ENCODE assay signal across 18 mouse cellular contexts in the genomic region with DNA sequence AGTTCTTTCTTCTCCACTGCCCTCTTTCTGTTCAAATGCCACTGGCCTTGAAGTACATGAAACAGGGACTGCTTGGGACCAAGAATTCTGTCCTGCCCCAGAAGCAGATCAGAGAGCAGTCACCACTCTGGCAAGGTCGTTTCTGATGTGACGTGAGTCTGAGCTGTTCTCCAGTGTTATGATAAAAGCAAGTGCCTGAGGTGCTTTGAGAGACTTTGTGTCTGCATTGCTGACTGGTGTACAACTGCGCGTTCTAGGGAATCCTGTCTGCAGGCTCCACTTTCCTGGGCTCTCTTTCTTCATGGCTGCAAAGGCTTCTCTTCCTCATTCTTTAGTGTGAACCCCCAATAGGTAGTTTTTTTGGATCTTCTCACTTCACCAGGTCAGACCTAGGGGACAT.
DNase-seq lines count a peak whose midpoint lies in the region; ATAC-seq and TF ChIP-seq lines count a peak whose summit lies in the region.
"Had no signal": no experiment of that assay in that cellular context is flagged by ENCODE, and none has a peak within 500 bp of the region (broad histone marks: within the 10 kb centered on the region; RNA-seq: fewer than 3 reads in every experiment).

No protein-coding gene starts in this region.

- DNase-seq in adrenal gland, adult 8-10 months, result peak; percentile 32
- no peak for DNase-seq in adrenal gland, adult 18-20 months (ENCODE audit: low spot score in 2 of 2)
- DNase-seq in heart, postnatal 10 days, result no peak
- DNase-seq in 3T3-L1 (ENCODE audit: low read depth, low spot score), result peak; percentile 32
- DNase-seq in testis, postnatal 10 days (ENCODE audit: low spot score), result no peak
- no peak for DNase-seq in urinary bladder, postnatal 25 days (ENCODE audit: low spot score)
- DNase-seq: cerebellum, adult 8-10 months; kidney, adult 18-20 months; kidney, postnatal 10 days; thymus, postnatal 25 days had no signal

- no peaks in the 10 kb centered on the region for H3K9me3 ChIP-seq in heart, embryonic 13.5 days
- H3K9me3 ChIP-seq: limb, embryonic 15.5 days; liver, embryonic 15.5 days; midbrain, embryonic 15.5 days; neural tube, embryonic 15.5 days had no signal

- no peak for TF ChIP-seq POLR2A in bone marrow macrophage, adult 2 months (IDR thresholded peaks at IDR 0.05; ENCODE audit: borderline replicate concordance, low read depth, low read length)

- no peak for ATAC-seq in heart, embryonic 13.5 days (ENCODE audit: extremely low read depth, insufficient number of reproducible peaks, low FRiP score, low TSS enrichment)
- ATAC-seq: midbrain, embryonic 15.5 days had no signal

- peak overlapping the region; percentile 29 for H3K4me2 ChIP-seq in heart, embryonic 13.5 days
- H3K4me2 ChIP-seq: limb, embryonic 15.5 days; liver, embryonic 15.5 days; midbrain, embryonic 15.5 days; neural tube, embryonic 15.5 days had no signal

- intact Hi-C loops in heart, postnatal 10 days (cut with DNase I), result loop anchor here (5.0 kb wide), 1 partner anchor 75 kb away; no protein-coding TSS in a partner anchor

- peak overlapping the region; percentile 71 for H3K27ac ChIP-seq in heart, embryonic 13.5 days (replicated peaks)
- H3K27ac ChIP-seq in bone marrow macrophage, adult 2 months (ENCODE audit: insufficient read depth, low read depth, low read length), result peak overlapping the region; percentile 87
- H3K27ac ChIP-seq: layer of hippocampus, adult 2 months; limb, embryonic 15.5 days; liver, embryonic 15.5 days; midbrain, embryonic 15.5 days; neural tube, embryonic 15.5 days had no signal

- 38% methylated on average over 4 of the region's 4 CpGs for WGBS in heart, embryonic 13.5 days

- no peak overlapping the region for H3K9ac ChIP-seq in heart, embryonic 13.5 days
- H3K9ac ChIP-seq: limb, embryonic 15.5 days; liver, embryonic 15.5 days; midbrain, embryonic 15.5 days; neural tube, embryonic 15.5 days had no signal

- TF ChIP-seq CTCF in bone marrow macrophage, adult 2 months (IDR thresholded peaks at IDR 0.05; ENCODE audit: low read depth, low read length), result no peak

- H3K27me3 ChIP-seq in heart, embryonic 13.5 days (replicated peaks), result no peaks in the 10 kb centered on the region
- H3K27me3 ChIP-seq: CH12.LX; limb, embryonic 15.5 days; liver, embryonic 15.5 days; midbrain, embryonic 15.5 days; neural tube, embryonic 15.5 days had no signal

- no peak overlapping the region for H3K4me3 ChIP-seq in heart, embryonic 13.5 days
- no peak overlapping the region for H3K4me3 ChIP-seq in bone marrow macrophage, adult 2 months (ENCODE audit: insufficient read depth, low read length)
- H3K4me3 ChIP-seq: layer of hippocampus, adult 2 months; limb, embryonic 15.5 days; liver, embryonic 15.5 days; midbrain, embryonic 15.5 days; neural tube, embryonic 15.5 days had no signal

- H3K4me1 ChIP-seq in heart, embryonic 13.5 days, result peaks cover 24% of the 10 kb centered on the region
- peaks cover 17% of the 10 kb centered on the region for H3K4me1 ChIP-seq in bone marrow macrophage, adult 2 months (ENCODE audit: control insufficient read depth, insufficient read depth, low read length)
- H3K4me1 ChIP-seq: limb, embryonic 15.5 days; liver, embryonic 15.5 days; midbrain, embryonic 15.5 days; neural tube, embryonic 15.5 days had no signal

- H3K36me3 ChIP-seq in heart, embryonic 13.5 days, result no peaks in the 10 kb centered on the region
- H3K36me3 ChIP-seq: limb, embryonic 15.5 days; liver, embryonic 15.5 days; midbrain, embryonic 15.5 days; neural tube, embryonic 15.5 days had no signal

Comparison
In these comparisons a context has a peak if more than half of its experiments do, and no peak if none do; other contexts are left out.
1. DNase-seq: peak in adrenal gland, adult 8-10 months (single experiment) and 3T3-L1 (single experiment); none in adrenal gland, adult 18-20 months (0 of 2), heart, postnatal 10 days (0 of 2), testis, postnatal 10 days (single experiment) and urinary bladder, postnatal 25 days (single experiment).